27 mouse cellular contexts compared by ENCODE assay signal in the genomic region with DNA sequence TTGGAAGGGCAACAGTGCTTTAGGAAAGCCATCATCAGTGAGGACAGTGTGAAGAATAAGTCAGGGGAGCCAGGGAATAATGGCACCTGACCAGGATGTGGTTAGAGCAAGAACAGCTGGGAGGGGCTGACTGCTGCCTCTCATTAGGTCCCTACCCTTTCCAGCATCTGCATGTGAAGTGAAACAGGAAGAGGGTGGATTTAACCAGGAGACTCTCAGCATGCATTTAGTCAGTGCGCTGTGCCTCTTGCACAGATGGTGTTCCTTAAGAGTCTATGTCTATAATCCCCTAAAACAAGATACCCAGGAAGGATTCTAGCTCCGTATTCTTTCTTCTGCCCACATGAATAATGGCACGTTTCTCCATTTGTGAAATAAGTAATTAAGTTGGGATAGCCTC.
DNase-seq lines count a peak whose midpoint lies in the region; ATAC-seq and TF ChIP-seq lines count a peak whose summit lies in the region.
"Had no signal": no experiment of that assay in that cellular context is flagged by ENCODE, and none has a peak within 500 bp of the region (broad histone marks: within the 10 kb centered on the region; RNA-seq: fewer than 3 reads in every experiment).

No protein-coding gene starts in this region.

- peak; percentile 71 for TF ChIP-seq EP300 in ES-Bruce4 (IDR thresholded peaks at IDR 0.05; ENCODE audit: insufficient read depth, low read depth, low read length)

- peaks cover 2% of the 10 kb centered on the region for H3K4me1 ChIP-seq in ES-Bruce4 (ENCODE audit: control insufficient read depth, insufficient read depth, low read length)
- H3K4me1 ChIP-seq: liver, embryonic 12.5 days had no signal

- no peaks in the 10 kb centered on the region for H3K9me3 ChIP-seq in ES-Bruce4 (replicated peaks; ENCODE audit: control insufficient read depth, insufficient read depth, low read length, poor library complexity, severe bottlenecking)
- H3K9me3 ChIP-seq: heart, embryonic 12.5 days; hindbrain, embryonic 12.5 days; limb, embryonic 13.5 days; liver, embryonic 12.5 days; midbrain, embryonic 12.5 days had no signal

- no peak for TF ChIP-seq CTCF in ES-Bruce4 (IDR thresholded peaks at IDR 0.05; ENCODE audit: low read depth, low read length)

- no peaks in the 10 kb centered on the region; the same call in none of the 2 replicates for H3K27me3 ChIP-seq in ES-Bruce4 (ENCODE audit: control insufficient read depth, insufficient read depth, low read length, poor library complexity, severe bottlenecking)
- H3K27me3 ChIP-seq: heart, embryonic 12.5 days; hindbrain, embryonic 12.5 days; limb, embryonic 13.5 days; liver, embryonic 12.5 days; midbrain, embryonic 12.5 days; Patski had no signal

- ATAC-seq in common myeloid progenitor, adult 5-6 weeks (replicated peaks; ENCODE audit: low read depth, poor library complexity, severe bottlenecking) = peak; percentile 71
- ATAC-seq in megakaryocyte progenitor cell, adult 5-6 weeks (replicated peaks; ENCODE audit: poor library complexity) = peak; percentile 61
- ATAC-seq: activated CD4-positive, CD25-positive, alpha-beta regulatory T cell, adult 4 months; forebrain, embryonic 14.5 days; liver, embryonic 12.5 days; Patski had no signal

- no peak for TF ChIP-seq POLR2A in ES-Bruce4 (IDR thresholded peaks at IDR 0.05; ENCODE audit: insufficient read depth, low read length)

- no peak overlapping the region for H3K27ac ChIP-seq in ES-Bruce4 (ENCODE audit: insufficient read depth, low read length)
- H3K27ac ChIP-seq: hindbrain, embryonic 12.5 days; kidney, postnatal 0 days; limb, embryonic 13.5 days; liver, embryonic 12.5 days; midbrain, embryonic 12.5 days had no signal

- H3K36me3 ChIP-seq in ES-Bruce4 (ENCODE audit: control insufficient read depth, insufficient read depth, low read length, poor library complexity, severe bottlenecking) = no peaks in the 10 kb centered on the region
- H3K36me3 ChIP-seq: heart, embryonic 12.5 days; hindbrain, embryonic 12.5 days; limb, embryonic 13.5 days; liver, embryonic 12.5 days; midbrain, embryonic 12.5 days had no signal

- peak; percentile 22 for DNase-seq in 3T3-L1 (ENCODE audit: low read depth, low spot score)
- DNase-seq in spleen, postnatal 10 days (ENCODE audit: low spot score in 2 of 2) = no peak
- no peak for DNase-seq in spleen, adult 12 weeks (ENCODE audit: low spot score)
- DNase-seq in c-Kit-positive CD71-positive TER-119-positive erythroid progenitor cells, embryonic 14.5 days (ENCODE audit: low spot score) = no peak
- DNase-seq: adrenal gland, adult 8-10 months; cerebellum, adult 8-10 months; gastrocnemius, postnatal 14 days; heart, adult 18-20 months; heart, postnatal 10 days; kidney, adult 11 months; layer of hippocampus, postnatal 36 days; lung, adult 18-20 months; lung, postnatal 10 days; thymus, postnatal 25 days had no signal

- no peak overlapping the region for H3K9ac ChIP-seq in ES-Bruce4 (ENCODE audit: low read depth, poor library complexity, severe bottlenecking)
- H3K9ac ChIP-seq: heart, embryonic 12.5 days; hindbrain, embryonic 12.5 days; limb, embryonic 13.5 days; liver, embryonic 12.5 days; midbrain, embryonic 12.5 days had no signal

- H3K4me3 ChIP-seq in ES-Bruce4 (ENCODE audit: low read depth, low read length) = no peak overlapping the region
- H3K4me3 ChIP-seq: erythroblast, embryonic 14.5 days; heart, embryonic 12.5 days; hindbrain, embryonic 12.5 days; limb, embryonic 13.5 days; liver, embryonic 12.5 days; midbrain, embryonic 12.5 days had no signal
